Mouse (Mus musculus): ENCODE data around the gene Kif16b. TPM values are rescaled to one million over a fixed set of nuclear protein-coding genes. Genes with fewer than 3 reads are reported as not detected.
A peak's percentile ranks its signal among the peaks of the same experiment; 100 is the strongest.

The Kif16b gene
- polyA plus RNA-seq, 1 experiment from 2014 or later: 4.1 TPM

GRCm38 (mm10) chr2:142760843-142761242 lies 140.5 kb downstream of the Kif16b start:
- no peaks in the 10 kb centered on the region for H3K4me1 ChIP-seq
- no peaks in the 10 kb centered on the region for H3K9me3 ChIP-seq (replicated peaks)
- no peak overlapping the region for H3K9ac ChIP-seq
- no peak for ATAC-seq
- no peaks in the 10 kb centered on the region for H3K36me3 ChIP-seq (ENCODE audit: poor library complexity, severe bottlenecking)
- no peak overlapping the region for H3K27ac ChIP-seq
- H3K4me3 ChIP-seq: no peak overlapping the region
- no peak overlapping the region for H3K4me2 ChIP-seq
- WGBS: 89% methylated on average over 4 of the region's 4 CpGs
- H3K27me3 ChIP-seq: no peaks in the 10 kb centered on the region

- H3K9me3 ChIP-seq (replicated peaks): no peaks in the 10 kb centered on the region
- no peak for ATAC-seq
- H3K4me2 ChIP-seq: no peak overlapping the region
- no peaks in the 10 kb centered on the region for H3K27me3 ChIP-seq
- no peaks in the 10 kb centered on the region for H3K4me1 ChIP-seq
- no peak overlapping the region for H3K4me3 ChIP-seq
- WGBS: 98% methylated on average over 4 of the region's 4 CpGs
- H3K36me3 ChIP-seq (ENCODE audit: poor library complexity, severe bottlenecking): no peaks in the 10 kb centered on the region
- no peak overlapping the region for H3K27ac ChIP-seq
- H3K9ac ChIP-seq: no peak overlapping the region
These were observed 142.1 kb downstream of the Kif16b start for GRCm38 (mm10) chr2:142759192-142759591.

- no peak for ATAC-seq
- 88% methylated on average over 3 of the region's 3 CpGs for WGBS
These were observed 143.1 kb downstream of the Kif16b start for GRCm38 (mm10) chr2:142758091-142758765.

GRCm38 (mm10) chr2:142739338-142739737 lies 162.0 kb downstream of the Kif16b start:
- Histone ChIP-seq H3K4me2 (no peak overlapping the region), H3K27me3 (no peaks in the 10 kb centered on the region), H3K27ac (no peak overlapping the region), H3K4me1 (no peaks in the 10 kb centered on the region), H3K4me3 (no peak overlapping the region), H3K36me3 (ENCODE audit: poor library complexity, severe bottlenecking) (no peaks in the 10 kb centered on the region), H3K9ac (no peak overlapping the region), H3K9me3 (replicated peaks) (no peaks in the 10 kb centered on the region)
- ATAC-seq: no peak
- 85% methylated on average over 2 of the region's 2 CpGs for WGBS

More at GRCm38 (mm10) chr2:142758091-142758765, 143.1 kb downstream of the Kif16b start:
- H3K9ac ChIP-seq: no peak overlapping the region
- H3K4me1 ChIP-seq: no peaks in the 10 kb centered on the region
- H3K9me3 ChIP-seq (replicated peaks): no peaks in the 10 kb centered on the region
- no peaks in the 10 kb centered on the region for H3K27me3 ChIP-seq
- H3K36me3 ChIP-seq (ENCODE audit: poor library complexity, severe bottlenecking): no peaks in the 10 kb centered on the region
- no peak overlapping the region for H3K4me2 ChIP-seq
- no peak overlapping the region for H3K27ac ChIP-seq
- no peak overlapping the region for H3K4me3 ChIP-seq

GRCm38 (mm10) chr2:142738488-142738887 lies 162.8 kb downstream of the Kif16b start:
- Histone ChIP-seq H3K4me2 (no peak overlapping the region), H3K36me3 (ENCODE audit: poor library complexity, severe bottlenecking) (no peaks in the 10 kb centered on the region), H3K27ac (no peak overlapping the region), H3K9me3 (replicated peaks) (no peaks in the 10 kb centered on the region), H3K9ac (no peak overlapping the region), H3K4me1 (no peaks in the 10 kb centered on the region), H3K27me3 (no peaks in the 10 kb centered on the region), H3K4me3 (no peak overlapping the region)
- ATAC-seq: no peak
- 74% methylated on average over 2 of the region's 2 CpGs for WGBS

- Histone ChIP-seq H3K4me1 (peaks cover 11% of the 10 kb centered on the region), H3K9ac (no peak overlapping the region), H3K9me3 (replicated peaks) (no peaks in the 10 kb centered on the region), H3K4me2 (no peak overlapping the region), H3K4me3 (no peak overlapping the region), H3K36me3 (ENCODE audit: poor library complexity, severe bottlenecking) (no peaks in the 10 kb centered on the region), H3K27ac (no peak overlapping the region), H3K27me3 (no peaks in the 10 kb centered on the region)
- 54% methylated on average over 3 of the region's 3 CpGs for WGBS
- no peak; the same call in 1 of the 2 replicates for ATAC-seq
These were observed 165.6 kb downstream of the Kif16b start for GRCm38 (mm10) chr2:142735691-142736090.

GRCm38 (mm10) chr2:142734046-142734445 lies 167.3 kb downstream of the Kif16b start:
- ATAC-seq: no peak

GRCm38 (mm10) chr2:142732370-142732769 lies 169.0 kb downstream of the Kif16b start:
- H3K4me1 ChIP-seq: peaks cover 11% of the 10 kb centered on the region
- H3K36me3 ChIP-seq (ENCODE audit: poor library complexity, severe bottlenecking): no peaks in the 10 kb centered on the region
- no peak overlapping the region for H3K4me2 ChIP-seq
- H3K9me3 ChIP-seq (replicated peaks): no peaks in the 10 kb centered on the region
- no peak overlapping the region for H3K27ac ChIP-seq
- 88% methylated on average over 4 of the region's 4 CpGs for WGBS
- no peak for ATAC-seq
- no peak overlapping the region for H3K9ac ChIP-seq
- no peak overlapping the region for H3K4me3 ChIP-seq
- no peaks in the 10 kb centered on the region for H3K27me3 ChIP-seq

More at GRCm38 (mm10) chr2:142734046-142734445, 167.3 kb downstream of the Kif16b start:
- no peaks in the 10 kb centered on the region for H3K36me3 ChIP-seq (ENCODE audit: poor library complexity, severe bottlenecking)
- H3K9me3 ChIP-seq (replicated peaks): no peaks in the 10 kb centered on the region
- WGBS: 84% methylated on average over 2 of the region's 2 CpGs
- H3K27ac ChIP-seq: no peak overlapping the region
- H3K9ac ChIP-seq: no peak overlapping the region
- H3K4me1 ChIP-seq: peaks cover 11% of the 10 kb centered on the region
- H3K27me3 ChIP-seq: no peaks in the 10 kb centered on the region
- H3K4me2 ChIP-seq: no peak overlapping the region
- no peak overlapping the region for H3K4me3 ChIP-seq

GRCm38 (mm10) chr2:142731778-142732092 lies 169.6 kb downstream of the Kif16b start:
- H3K27me3 ChIP-seq: no peaks in the 10 kb centered on the region
- peak overlapping the region; percentile 40; the same call in 1 of the 2 replicates for H3K27ac ChIP-seq
- H3K4me3 ChIP-seq: no peak overlapping the region
- no peak overlapping the region for H3K9ac ChIP-seq
- H3K4me2 ChIP-seq: no peak overlapping the region
- peaks cover 11% of the 10 kb centered on the region for H3K4me1 ChIP-seq
- H3K9me3 ChIP-seq (replicated peaks): no peaks in the 10 kb centered on the region
- WGBS: 33% methylated on average over 1 of the region's 1 CpGs
- peak; percentile 90 for ATAC-seq
- H3K36me3 ChIP-seq (ENCODE audit: poor library complexity, severe bottlenecking): no peaks in the 10 kb centered on the region

GRCm38 (mm10) chr2:142731016-142731777 lies 170.1 kb downstream of the Kif16b start:
- 64% methylated on average over 10 of the region's 10 CpGs for WGBS
- H3K27me3 ChIP-seq: no peaks in the 10 kb centered on the region
- H3K9me3 ChIP-seq (replicated peaks): no peaks in the 10 kb centered on the region
- peaks cover 11% of the 10 kb centered on the region for H3K4me1 ChIP-seq
- no peak overlapping the region for H3K9ac ChIP-seq
- H3K4me3 ChIP-seq: no peak overlapping the region
- H3K27ac ChIP-seq: 0 out of 2 replicates have a peak overlapping the region, but pooled peaks have one; percentile 40
- peak; percentile 82 for ATAC-seq
- H3K36me3 ChIP-seq (ENCODE audit: poor library complexity, severe bottlenecking): no peaks in the 10 kb centered on the region
- H3K4me2 ChIP-seq: no peak overlapping the region

GRCm38 (mm10) chr2:142724215-142725001 lies 176.9 kb downstream of the Kif16b start:
- H3K4me2 ChIP-seq: no peak overlapping the region
- ATAC-seq: no peak
- no peaks in the 10 kb centered on the region for H3K9me3 ChIP-seq (replicated peaks)
- H3K4me3 ChIP-seq: no peak overlapping the region
- H3K4me1 ChIP-seq: no peaks in the 10 kb centered on the region
- no peak overlapping the region for H3K27ac ChIP-seq
- H3K36me3 ChIP-seq (ENCODE audit: poor library complexity, severe bottlenecking): no peaks in the 10 kb centered on the region
- no peak overlapping the region for H3K9ac ChIP-seq
- H3K27me3 ChIP-seq: no peaks in the 10 kb centered on the region
- WGBS: 87% methylated on average over 7 of the region's 7 CpGs

- Histone ChIP-seq H3K4me3 (no peak overlapping the region), H3K4me1 (no peaks in the 10 kb centered on the region), H3K4me2 (no peak overlapping the region), H3K9me3 (replicated peaks) (no peaks in the 10 kb centered on the region), H3K27ac (no peak overlapping the region), H3K36me3 (ENCODE audit: poor library complexity, severe bottlenecking) (no peaks in the 10 kb centered on the region), H3K27me3 (no peaks in the 10 kb centered on the region), H3K9ac (no peak overlapping the region)
- no peak for ATAC-seq
- 65% methylated on average over 2 of the region's 2 CpGs for WGBS
These were observed 181.2 kb downstream of the Kif16b start for GRCm38 (mm10) chr2:142720174-142720573.

Measured in forebrain, embryonic 13.5 days (tissue).